Mouse (Mus musculus): ENCODE data around the gene Polr3k. TPM values are rescaled to one million over a fixed set of nuclear protein-coding genes. Genes with fewer than 3 reads are reported as not detected.

The Polr3k gene
- polyA plus RNA-seq, 1 experiment from 2014 or later = 100 TPM

DNA sequence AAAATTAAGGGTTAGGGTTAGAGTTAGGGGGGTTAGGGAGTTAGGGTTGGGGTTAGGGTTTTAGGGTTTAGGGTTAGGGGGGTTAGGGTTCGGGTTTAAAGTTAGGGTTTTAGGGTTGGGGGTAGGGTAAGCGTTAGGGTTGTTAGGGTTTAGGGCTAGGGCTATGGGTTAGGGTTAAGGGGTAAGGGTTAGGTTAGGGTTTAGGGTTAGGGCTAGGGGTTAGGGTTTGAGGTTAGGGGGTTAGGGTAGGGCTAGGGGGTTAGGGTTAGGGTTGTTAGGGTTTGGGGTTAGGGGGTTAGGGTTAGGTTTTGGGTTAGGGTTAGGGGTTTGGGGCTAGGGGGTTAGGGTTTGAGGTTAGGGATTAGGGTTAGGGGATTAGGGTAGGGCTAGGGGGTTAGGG is 6.9 kb downstream of the Polr3k start:
- Histone ChIP-seq H3K27ac (ENCODE audit: low read depth, low read length) (no peak overlapping the region), H3K4me3 (ENCODE audit: low read depth, low read length) (no peak overlapping the region), H3K27me3 (ENCODE audit: control insufficient read depth, insufficient read depth, low read length) (no peaks in the 10 kb centered on the region), H3K4me2 (no peak overlapping the region), H3K9ac (ENCODE audit: low read length) (no peak overlapping the region), H3K9me3 (ENCODE audit: control insufficient read depth, low read length) (no peaks in the 10 kb centered on the region), H3K4me1 (ENCODE audit: control insufficient read depth, insufficient read depth, low read length) (no peaks in the 10 kb centered on the region), H3K36me3 (ENCODE audit: control insufficient read depth, insufficient read depth, low read length) (peaks cover 2% of the 10 kb centered on the region; the same call in 1 of the 2 replicates)
- WGBS = 97% methylated on average over 2 of the region's 2 CpGs
- ATAC-seq (ENCODE audit: low FRiP score) (no peak), DNase-seq (ENCODE audit: low spot score, missing footprints) (no peak)

GRCm38 (mm10) chr2:181878903-181879302 is 14.8 kb downstream of the Polr3k start:
- DNase-seq (ENCODE audit: low spot score, missing footprints) = no peak
- no peaks in the 10 kb centered on the region for H3K36me3 ChIP-seq (ENCODE audit: control insufficient read depth, insufficient read depth, low read length)
- no peak overlapping the region for H3K4me2 ChIP-seq
- H3K4me1 ChIP-seq (ENCODE audit: control insufficient read depth, insufficient read depth, low read length) = no peaks in the 10 kb centered on the region
- no peaks in the 10 kb centered on the region for H3K27me3 ChIP-seq (ENCODE audit: control insufficient read depth, insufficient read depth, low read length)
- no peak overlapping the region for H3K27ac ChIP-seq (ENCODE audit: low read depth, low read length)
- no peaks in the 10 kb centered on the region for H3K9me3 ChIP-seq (ENCODE audit: control insufficient read depth, low read length)
- no peak overlapping the region for H3K4me3 ChIP-seq (ENCODE audit: low read depth, low read length)
- WGBS = 75% methylated on average over 1 of the region's 1 CpGs
- H3K9ac ChIP-seq (ENCODE audit: low read length) = no peak overlapping the region
- no peak for ATAC-seq (ENCODE audit: low FRiP score)

DNA sequence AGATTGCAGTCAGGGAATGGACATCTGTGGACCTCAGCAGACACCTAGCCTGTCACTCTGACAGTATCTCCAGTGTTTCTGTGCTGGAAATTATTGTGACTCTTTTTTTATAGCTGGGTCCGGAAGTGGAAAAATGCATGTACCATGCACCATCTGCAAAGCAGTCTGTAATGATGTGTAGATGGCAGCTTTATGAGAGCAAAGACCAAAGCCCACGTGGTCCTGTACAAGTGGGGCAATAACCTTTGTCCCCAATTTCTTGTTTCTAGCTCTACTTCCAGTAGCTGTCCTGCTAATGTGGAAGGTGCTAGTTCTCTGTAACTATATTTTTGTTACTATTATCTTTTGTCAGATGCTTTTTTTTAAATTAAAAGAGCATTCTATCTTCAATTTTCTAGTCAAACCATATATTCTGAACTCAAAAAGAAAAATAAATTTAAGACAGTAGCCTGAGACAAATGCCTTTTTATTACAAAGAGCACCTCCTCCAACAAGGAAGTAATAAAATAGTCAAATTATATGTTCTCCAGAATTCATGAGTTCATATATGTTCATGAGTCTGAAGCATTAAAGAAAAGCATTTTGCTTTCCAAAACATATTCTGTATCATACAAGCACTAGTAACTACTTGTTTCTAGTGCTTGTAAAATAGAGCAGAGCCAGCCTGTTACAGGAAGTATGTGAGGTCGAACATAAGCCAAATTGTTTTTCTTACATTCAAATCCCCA is 19.0 kb downstream of the Polr3k start:
- Histone ChIP-seq H3K4me2 (no peak overlapping the region), H3K27ac (ENCODE audit: low read depth, low read length) (no peak overlapping the region), H3K36me3 (ENCODE audit: control insufficient read depth, insufficient read depth, low read length) (no peaks in the 10 kb centered on the region), H3K27me3 (ENCODE audit: control insufficient read depth, insufficient read depth, low read length) (no peaks in the 10 kb centered on the region), H3K9me3 (ENCODE audit: control insufficient read depth, low read length) (no peaks in the 10 kb centered on the region), H3K4me3 (ENCODE audit: low read depth, low read length) (no peak overlapping the region), H3K4me1 (ENCODE audit: control insufficient read depth, insufficient read depth, low read length) (no peaks in the 10 kb centered on the region), H3K9ac (ENCODE audit: low read length) (no peak overlapping the region)
- DNase-seq (ENCODE audit: low spot score, missing footprints) = no peak
- no peak for ATAC-seq (ENCODE audit: low FRiP score)
- whole genome bisulfite sequencing = 86% methylated on average over 3 of the region's 3 CpGs

DNA sequence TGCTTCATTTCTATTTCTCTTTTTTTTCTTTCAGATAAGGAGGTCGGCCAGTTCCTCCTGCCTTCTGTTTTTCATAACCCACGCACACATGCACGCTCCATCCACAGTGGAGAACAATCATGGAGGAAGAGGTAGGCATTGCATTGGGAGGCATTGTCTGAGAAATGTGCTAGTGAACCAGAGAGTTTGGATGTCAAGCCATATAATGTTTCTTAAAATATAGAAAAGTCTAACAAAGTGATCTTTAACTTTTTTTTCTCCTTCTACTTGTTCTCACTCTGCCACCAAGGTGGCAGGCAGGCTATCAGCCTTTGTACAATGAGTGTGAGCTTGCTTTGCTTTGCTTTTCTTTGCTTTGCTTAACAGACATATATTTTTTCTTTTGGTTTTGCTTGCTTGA is 53.7 kb downstream of the Polr3k start:
- ATAC-seq (ENCODE audit: low FRiP score) = no peak
- no peak overlapping the region for H3K4me3 ChIP-seq (ENCODE audit: low read depth, low read length)
- 54% methylated on average over 3 of the region's 3 CpGs for WGBS

GRCm38 (mm10) chr2:181918501-181918900 is 54.4 kb downstream of the Polr3k start:
- 54% methylated on average over 3 of the region's 3 CpGs for WGBS
- peak; percentile 94 for ATAC-seq (ENCODE audit: low FRiP score)

More for the DNA sequence above, 53.7 kb downstream of the Polr3k start:
- H3K36me3 ChIP-seq (ENCODE audit: control insufficient read depth, insufficient read depth, low read length) = no peaks in the 10 kb centered on the region
- H3K4me1 ChIP-seq (ENCODE audit: control insufficient read depth, insufficient read depth, low read length) = no peaks in the 10 kb centered on the region
- DNase-seq (ENCODE audit: low spot score, missing footprints) = peak; percentile 95
- no peak overlapping the region for H3K4me2 ChIP-seq
- H3K9ac ChIP-seq (ENCODE audit: low read length) = no peak overlapping the region
- H3K9me3 ChIP-seq (ENCODE audit: control insufficient read depth, low read length) = no peaks in the 10 kb centered on the region
- no peaks in the 10 kb centered on the region for H3K27me3 ChIP-seq (ENCODE audit: control insufficient read depth, insufficient read depth, low read length)
- no peak overlapping the region for H3K27ac ChIP-seq (ENCODE audit: low read depth, low read length)

More at GRCm38 (mm10) chr2:181918501-181918900, 54.4 kb downstream of the Polr3k start:
- no peak overlapping the region for H3K4me3 ChIP-seq (ENCODE audit: low read depth, low read length)
- no peaks in the 10 kb centered on the region for H3K4me1 ChIP-seq (ENCODE audit: control insufficient read depth, insufficient read depth, low read length)
- no peak overlapping the region for H3K27ac ChIP-seq (ENCODE audit: low read depth, low read length)
- H3K4me2 ChIP-seq = no peak overlapping the region
- H3K36me3 ChIP-seq (ENCODE audit: control insufficient read depth, insufficient read depth, low read length) = no peaks in the 10 kb centered on the region
- H3K9me3 ChIP-seq (ENCODE audit: control insufficient read depth, low read length) = no peaks in the 10 kb centered on the region
- H3K9ac ChIP-seq (ENCODE audit: low read length) = no peak overlapping the region
- peak; percentile 89 for DNase-seq (ENCODE audit: low spot score, missing footprints)
- H3K27me3 ChIP-seq (ENCODE audit: control insufficient read depth, insufficient read depth, low read length) = no peaks in the 10 kb centered on the region

Other genes starting within 250 kb of the Polr3k start
- gene Gm29797, start 207.3 kb upstream of the Polr3k start, polyA plus RNA-seq (2014; fragmentation: Nextera tagmentation; extraction: Ambion mirVana) = not detected in 2 replicates
- gene Sox18, start 192.7 kb upstream of the Polr3k start, polyA plus RNA-seq (2014; fragmentation: Nextera tagmentation; extraction: Ambion mirVana) = 12.5 and 14.6 TPM in 2 replicates
- 15.5 and 16.0 TPM in 2 replicates for gene Tcea2, start 184.0 kb upstream of the Polr3k start, polyA plus RNA-seq (2014; fragmentation: Nextera tagmentation; extraction: Ambion mirVana)
- gene Rgs19, start 170.4 kb upstream of the Polr3k start, polyA plus RNA-seq (2014; fragmentation: Nextera tagmentation; extraction: Ambion mirVana) = 61.6 and 65.4 TPM in 2 replicates
- gene Lkaaear1, start 165.9 kb upstream of the Polr3k start, polyA plus RNA-seq (2014; fragmentation: Nextera tagmentation; extraction: Ambion mirVana) = not detected in 2 replicates
- gene Oprl1, start 149.3 kb upstream of the Polr3k start, polyA plus RNA-seq (2014; fragmentation: Nextera tagmentation; extraction: Ambion mirVana) = 21.7 and 22.9 TPM in 2 replicates
- 28.7 and 31.0 TPM in 2 replicates for gene Myt1, start 101.0 kb upstream of the Polr3k start, polyA plus RNA-seq (2014; fragmentation: Nextera tagmentation; extraction: Ambion mirVana)
- 36.5 and 37.7 TPM in 2 replicates for gene Pcmtd2, start 26.5 kb upstream of the Polr3k start, polyA plus RNA-seq (2014; fragmentation: Nextera tagmentation; extraction: Ambion mirVana)
- gene Gm14496, start 126.8 kb downstream of the Polr3k start, polyA plus RNA-seq (2014; fragmentation: Nextera tagmentation; extraction: Ambion mirVana) = not detected in 2 replicates

Measured in midbrain, embryonic 11.5 days (tissue).